Mouse (Mus musculus): ENCODE results near the gene Fgf4. TPM values are rescaled to one million over a fixed set of nuclear protein-coding genes. Genes with fewer than 3 reads are reported as not detected.

Gene Fgf4
- total and polyA plus RNA-seq, 3 experiments, result not detected

DNA sequence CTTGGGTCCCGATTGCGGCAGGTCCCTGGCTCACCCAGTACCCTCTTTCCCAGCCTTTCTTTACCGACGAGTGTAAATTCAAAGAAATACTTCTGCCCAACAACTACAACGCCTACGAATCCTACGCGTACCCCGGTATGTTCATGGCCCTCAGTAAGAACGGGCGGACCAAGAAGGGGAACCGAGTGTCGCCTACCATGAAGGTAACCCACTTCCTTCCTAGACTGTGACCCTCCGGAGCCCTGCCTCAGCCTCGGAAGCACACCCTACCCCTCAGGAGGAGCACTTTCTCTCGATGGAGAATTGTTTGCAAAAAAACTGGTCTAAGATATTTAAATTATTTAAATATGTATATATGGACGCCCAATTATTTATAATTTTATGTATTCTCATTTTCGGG lies 15.5 kb downstream of the Fgf4 start:
- DNase-seq (ENCODE audit: low read depth, low spot score), result no peak
- no peak overlapping the region for H3K27ac ChIP-seq (ENCODE audit: control insufficient read depth, low read depth, low read length)
- no peaks in the 10 kb centered on the region for H3K36me3 ChIP-seq (ENCODE audit: control insufficient read depth in 1 of 2, insufficient read depth in 2 of 2, low read length in 2 of 2)
- H3K9ac ChIP-seq (ENCODE audit: control insufficient read depth, low read depth, low read length, poor library complexity, severe bottlenecking), result no peak overlapping the region
- no peaks in the 10 kb centered on the region for H3K79me2 ChIP-seq (ENCODE audit: control insufficient read depth, insufficient read depth, low read length, poor library complexity)
- H3K27me3 ChIP-seq (ENCODE audit: control insufficient read depth in 1 of 2, insufficient read depth in 2 of 2, low read length in 2 of 2), result no peaks in the 10 kb centered on the region
- no peaks in the 10 kb centered on the region for H3K4me1 ChIP-seq (ENCODE audit: control insufficient read depth in 1 of 2, insufficient read depth in 2 of 2, low read length in 2 of 2)
- no peak overlapping the region for H3K4me3 ChIP-seq (ENCODE audit: control insufficient read depth in 1 of 2, insufficient read depth in 1 of 2, low read depth in 2 of 2, low read length in 2 of 2)
- TF ChIP-seq NRF1 (IDR thresholded peaks at IDR 0.05; ENCODE audit: insufficient read depth, low read depth, low read length, poor library complexity, severe bottlenecking), result no peak
- TF ChIP-seq JUND (IDR thresholded peaks at IDR 0.05; ENCODE audit: low read depth, low read length), result no peak
- no peak for TF ChIP-seq MAFK (IDR thresholded peaks at IDR 0.05; ENCODE audit: borderline replicate concordance, low read depth, low read length)
- TF ChIP-seq POLR2A (IDR thresholded peaks at IDR 0.05; ENCODE audit: control insufficient read depth in 1 of 2, insufficient read depth in 1 of 2, low read depth in 1 of 2, low read length in 2 of 2, poor library complexity in 1 of 2), result no peak
- no peak for TF ChIP-seq MYB (IDR thresholded peaks at IDR 0.05; ENCODE audit: low read depth, low read length)
- TF ChIP-seq UBTF (IDR thresholded peaks at IDR 0.05; ENCODE audit: borderline replicate concordance, insufficient read depth, low read depth, low read length), result no peak
- no peaks in the 10 kb centered on the region for H3K9me3 ChIP-seq (replicated peaks; ENCODE audit: insufficient read depth, low read length)

DNA sequence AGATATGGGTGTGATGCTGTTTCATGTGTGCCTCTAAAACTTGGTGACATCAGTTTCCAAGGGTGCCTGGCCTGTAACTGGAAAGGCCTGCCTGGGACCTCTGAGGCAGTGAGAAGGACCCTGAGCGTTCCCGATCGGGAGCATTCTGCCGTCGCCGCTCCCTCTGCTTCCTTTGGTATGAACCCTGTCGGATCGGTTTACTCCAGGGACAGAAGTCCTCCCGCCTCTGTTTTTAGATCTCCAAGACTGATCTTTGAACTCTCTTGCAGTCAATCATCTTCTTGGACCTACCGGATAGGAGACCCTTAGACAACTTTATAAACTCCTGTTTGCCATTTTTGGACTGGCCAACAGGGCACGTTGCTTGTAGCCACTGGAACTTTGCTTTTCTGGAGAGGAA lies 16.0 kb downstream of the Fgf4 start:
- Histone ChIP-seq H3K36me3 (ENCODE audit: control insufficient read depth in 1 of 2, insufficient read depth in 2 of 2, low read length in 2 of 2) (no peaks in the 10 kb centered on the region), H3K27ac (ENCODE audit: control insufficient read depth, low read depth, low read length) (no peak overlapping the region), H3K4me3 (ENCODE audit: control insufficient read depth in 1 of 2, insufficient read depth in 1 of 2, low read depth in 2 of 2, low read length in 2 of 2) (no peak overlapping the region), H3K4me1 (ENCODE audit: control insufficient read depth in 1 of 2, insufficient read depth in 2 of 2, low read length in 2 of 2) (no peaks in the 10 kb centered on the region), H3K79me2 (ENCODE audit: control insufficient read depth, insufficient read depth, low read length, poor library complexity) (no peaks in the 10 kb centered on the region), H3K9me3 (replicated peaks; ENCODE audit: insufficient read depth, low read length) (no peaks in the 10 kb centered on the region), H3K9ac (ENCODE audit: control insufficient read depth, low read depth, low read length, poor library complexity, severe bottlenecking) (no peak overlapping the region), H3K27me3 (ENCODE audit: control insufficient read depth in 1 of 2, insufficient read depth in 2 of 2, low read length in 2 of 2) (no peaks in the 10 kb centered on the region)
- DNase-seq (ENCODE audit: low read depth, low spot score), result no peak
- TF ChIP-seq USF1 (IDR thresholded peaks at IDR 0.05; ENCODE audit: low read depth, low read length) (no peak), ZMIZ1 (IDR thresholded peaks at IDR 0.05; ENCODE audit: low read depth, low read length) (no peak), MAFK (IDR thresholded peaks at IDR 0.05; ENCODE audit: borderline replicate concordance, low read depth, low read length) (no peak), MEF2A (IDR thresholded peaks at IDR 0.05; ENCODE audit: extremely low read depth, insufficient replicate concordance, low read depth, low read length, poor library complexity, severe bottlenecking) (no peak), NRF1 (IDR thresholded peaks at IDR 0.05; ENCODE audit: insufficient read depth, low read depth, low read length, poor library complexity, severe bottlenecking) (no peak)

DNA sequence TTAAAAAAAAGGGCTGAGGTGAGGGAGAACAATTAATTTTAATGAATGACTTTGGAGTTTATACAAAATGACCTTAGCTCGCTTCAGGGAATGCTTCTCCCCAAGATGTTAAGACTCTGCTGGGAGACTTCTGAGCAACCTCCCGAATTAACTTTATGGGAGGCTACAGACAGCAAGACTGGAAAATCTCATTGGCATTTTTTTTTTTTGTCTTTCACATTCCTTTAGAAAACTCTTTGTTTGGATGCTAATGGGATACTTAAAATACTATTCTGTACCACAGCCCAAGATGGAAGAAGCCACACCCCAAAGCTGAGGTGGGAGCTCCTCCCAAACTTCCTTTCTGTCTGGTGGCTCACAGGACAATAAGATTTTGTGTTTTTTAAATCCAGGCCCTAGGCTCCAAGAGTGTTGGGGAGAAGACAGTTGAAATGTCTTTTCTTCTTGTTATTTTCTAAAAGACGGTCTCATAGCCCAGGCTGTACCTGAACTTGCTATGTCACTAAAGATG lies 17.0 kb downstream of the Fgf4 start:
- H3K4me1 ChIP-seq (ENCODE audit: control insufficient read depth in 1 of 2, insufficient read depth in 2 of 2, low read length in 2 of 2), result no peaks in the 10 kb centered on the region
- H3K4me3 ChIP-seq (ENCODE audit: control insufficient read depth in 1 of 2, insufficient read depth in 1 of 2, low read depth in 2 of 2, low read length in 2 of 2), result no peak overlapping the region
- no peak overlapping the region for H3K9ac ChIP-seq (ENCODE audit: control insufficient read depth, low read depth, low read length, poor library complexity, severe bottlenecking)
- H3K27me3 ChIP-seq (ENCODE audit: control insufficient read depth in 1 of 2, insufficient read depth in 2 of 2, low read length in 2 of 2), result no peaks in the 10 kb centered on the region
- H3K36me3 ChIP-seq (ENCODE audit: control insufficient read depth in 1 of 2, insufficient read depth in 2 of 2, low read length in 2 of 2), result no peaks in the 10 kb centered on the region
- TF ChIP-seq EP300 (IDR thresholded peaks at IDR 0.05; ENCODE audit: low read depth in 1 of 2, low read length in 2 of 2) (no peak), POLR2AphosphoS5 (IDR thresholded peaks at IDR 0.05; ENCODE audit: borderline replicate concordance, low read depth, low read length) (no peak), USF1 (IDR thresholded peaks at IDR 0.05; ENCODE audit: low read depth, low read length) (no peak)
- H3K27ac ChIP-seq (ENCODE audit: control insufficient read depth, low read depth, low read length), result no peak overlapping the region
- H3K9me3 ChIP-seq (replicated peaks; ENCODE audit: insufficient read depth, low read length), result no peaks in the 10 kb centered on the region
- no peaks in the 10 kb centered on the region for H3K79me2 ChIP-seq (ENCODE audit: control insufficient read depth, insufficient read depth, low read length, poor library complexity)
- DNase-seq (ENCODE audit: low read depth, low spot score), result no peak
